Mouse (Mus musculus) common myeloid progenitor, adult 5-6 weeks (primary cell): Measurements from ENCODE around the gene Adgrg6. TPM values are rescaled to one million over a fixed set of nuclear protein-coding genes. Genes with fewer than 3 reads are reported as not detected.

ENCODE experiments used
- ATAC-seq: replicated peaks from 2 replicates; pipeline ENCODE4 v1.8.0; 2016; ENCODE audit warnings: low read depth, mild to moderate bottlenecking, moderate TSS enrichment, inconsistent platforms; ENCODE audit not compliant: poor library complexity, severe bottlenecking
- total RNA-seq: library from RNA; stranded (forward); fragments of 200-1000, 187-1606 nt; gene quantifications from 2 replicates; pipeline ENCODE4 v1.2.3, GENCODE M21; 2017

Adgrg6 gene
- total RNA-seq: 0.37 TPM in 1 of 2 replicates, not detected in the other

DNA sequence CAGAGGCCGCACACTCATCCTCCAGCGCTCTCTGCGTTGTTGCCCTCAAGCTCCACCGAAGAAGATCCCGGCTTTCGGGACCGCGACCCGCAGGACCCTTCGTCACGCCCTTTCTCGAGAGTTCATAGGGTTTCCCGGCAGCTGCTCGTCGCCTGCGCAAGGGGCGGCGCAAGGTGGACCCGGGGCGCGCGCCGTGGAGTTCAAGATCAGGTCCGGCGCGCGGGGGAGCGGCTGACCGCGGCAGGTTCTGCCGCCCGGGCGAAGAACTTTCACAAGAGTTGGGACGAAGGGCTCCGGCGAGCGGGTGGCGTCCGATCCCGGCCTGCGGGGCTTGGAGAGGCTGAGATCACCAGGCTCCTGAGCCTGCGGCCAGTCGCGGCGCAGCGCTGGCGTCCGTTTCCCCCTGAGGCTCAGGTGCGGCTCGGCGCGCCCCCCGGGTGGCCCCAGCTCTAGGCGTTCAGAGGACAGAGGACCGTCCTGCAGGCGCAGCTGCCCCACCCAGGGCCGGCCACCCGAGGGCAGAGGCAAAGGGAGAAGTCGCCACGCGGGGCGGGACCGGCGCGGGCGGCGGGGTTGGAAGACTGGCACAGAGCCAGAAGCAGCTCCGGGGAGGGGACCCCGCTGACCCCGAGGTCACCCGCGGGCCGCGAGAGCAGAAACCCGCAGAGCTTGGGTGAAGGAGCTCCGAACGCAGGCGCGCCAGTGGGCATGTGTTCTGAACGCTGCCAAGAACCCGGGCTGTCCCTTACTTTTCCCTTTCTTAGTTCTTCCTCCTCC lies at the start of gene Adgrg6:
Adgrg6 (minus strand) TSS at position 719 of the 777 bp plus-strand sequence.
- peak; percentile 46 for ATAC-seq

DNA sequence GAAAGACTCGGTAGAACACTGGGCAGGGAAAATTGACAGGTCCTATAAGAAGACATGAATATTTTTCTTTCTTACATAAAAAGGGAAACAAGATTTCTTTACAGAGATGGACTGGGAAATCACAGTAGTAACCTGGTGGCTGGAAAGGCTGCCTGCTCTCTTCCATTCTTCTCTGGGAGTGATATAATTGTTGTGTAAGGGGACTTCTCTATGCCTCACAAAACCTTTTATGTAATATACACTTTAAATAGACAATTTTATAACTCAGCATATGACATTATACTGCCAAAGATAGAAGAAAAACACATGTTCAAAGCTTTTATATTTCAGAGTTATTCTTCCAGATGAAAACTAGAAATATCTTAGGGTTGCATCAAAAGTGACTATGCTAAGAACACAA lies 46.8 kb upstream of the Adgrg6 start:
- ATAC-seq: no peak

GRCm38 (mm10) chr10:14590816-14591215 lies 45.4 kb upstream of the Adgrg6 start:
- ATAC-seq: no peak

DNA sequence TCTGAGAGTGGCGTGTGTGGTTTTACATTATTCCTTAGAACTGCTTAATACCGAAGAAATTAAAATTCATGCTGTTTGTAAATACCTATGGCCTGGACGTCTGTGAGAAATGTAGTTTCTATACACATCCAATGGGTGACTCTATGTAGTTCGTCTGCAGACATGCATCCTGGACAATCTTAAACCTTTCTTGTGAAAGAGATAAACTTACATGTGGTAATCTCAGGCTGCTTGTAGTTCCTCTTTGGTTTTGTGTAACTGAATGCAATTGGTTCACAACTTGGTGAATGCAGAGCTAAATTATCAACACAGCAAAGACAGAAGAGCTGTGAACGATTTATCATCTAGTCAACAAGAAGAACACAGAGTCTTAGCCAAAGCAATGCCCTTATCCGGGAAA lies 44.2 kb upstream of the Adgrg6 start:
- ATAC-seq: peak; percentile 36

- ATAC-seq: no peak
Measured at GRCm38 (mm10) chr10:14583496-14583895, 38.0 kb upstream of the Adgrg6 start.

DNA sequence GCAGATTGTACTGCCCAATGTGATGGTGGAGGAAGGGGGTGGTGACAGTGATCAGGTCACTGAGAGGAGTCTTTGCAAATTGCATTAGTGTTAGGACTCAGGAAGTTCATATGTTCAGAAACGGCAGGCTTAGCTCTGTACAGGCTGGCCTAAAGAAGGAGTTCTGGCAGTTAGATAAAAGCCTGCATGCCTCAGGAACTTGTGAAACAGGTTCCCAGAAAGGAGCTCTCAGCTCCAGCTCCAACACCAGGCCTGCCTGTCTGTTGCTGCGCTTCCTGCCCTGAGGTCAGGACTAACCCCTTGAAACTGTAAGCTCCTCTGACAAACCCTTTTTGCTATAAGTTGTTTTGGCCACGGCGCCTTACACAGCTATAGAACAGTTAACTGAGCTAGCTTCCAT lies 28.8 kb upstream of the Adgrg6 start:
- ATAC-seq: no peak

DNA sequence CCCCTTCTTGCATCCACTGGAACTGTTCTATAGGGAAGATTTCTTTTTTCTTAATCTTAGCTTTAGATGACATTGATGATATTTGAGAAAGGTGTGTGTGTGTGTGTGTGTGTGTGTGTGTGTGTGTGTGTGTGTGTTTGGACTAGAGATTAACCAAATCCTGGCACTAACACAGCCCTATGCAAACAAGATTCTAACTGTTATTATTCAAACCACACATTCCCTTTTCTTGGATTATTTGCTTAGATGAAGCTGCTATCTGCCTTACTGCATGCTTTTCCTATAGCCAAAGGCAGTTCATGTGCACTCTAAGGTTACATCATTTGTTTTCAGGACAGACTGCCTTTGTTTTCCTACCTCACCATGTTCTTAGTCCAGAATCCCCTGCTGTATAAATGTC lies 25.7 kb upstream of the Adgrg6 start:
- ATAC-seq: no peak

GRCm38 (mm10) chr10:14570616-14571015 lies 25.2 kb upstream of the Adgrg6 start:
- no peak for ATAC-seq

GRCm38 (mm10) chr10:14546111-14546551 lies 672 bp upstream of the Adgrg6 start:
- ATAC-seq: peak; percentile 60

DNA sequence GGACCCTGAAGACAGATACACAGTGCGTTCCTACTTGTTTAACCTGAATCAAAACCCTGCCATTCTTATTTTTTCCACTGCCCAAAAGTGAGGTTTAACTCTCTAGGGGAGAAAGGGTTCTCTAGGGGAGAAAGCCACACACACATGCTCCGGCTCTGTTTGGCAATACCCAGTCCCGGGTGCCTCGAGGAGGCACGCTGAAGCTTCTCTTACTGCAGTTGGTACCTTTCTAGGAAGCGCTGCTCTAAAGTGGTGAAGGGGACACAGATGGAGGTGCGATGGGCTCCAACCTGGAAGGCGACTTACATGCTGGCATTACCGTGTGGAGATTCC lies 885 bp downstream of the Adgrg6 start:
- 0 out of 2 replicates have a peak, but pooled peaks have one; percentile 15 for ATAC-seq

- ATAC-seq: no peak
Measured at GRCm38 (mm10) chr10:14543511-14544067, 1.9 kb downstream of the Adgrg6 start.

- peak; percentile 77 for ATAC-seq
Measured at GRCm38 (mm10) chr10:14537102-14537501, 8.4 kb downstream of the Adgrg6 start.

GRCm38 (mm10) chr10:14531090-14531489 lies 14.4 kb downstream of the Adgrg6 start:
- ATAC-seq: peak; percentile 97

DNA sequence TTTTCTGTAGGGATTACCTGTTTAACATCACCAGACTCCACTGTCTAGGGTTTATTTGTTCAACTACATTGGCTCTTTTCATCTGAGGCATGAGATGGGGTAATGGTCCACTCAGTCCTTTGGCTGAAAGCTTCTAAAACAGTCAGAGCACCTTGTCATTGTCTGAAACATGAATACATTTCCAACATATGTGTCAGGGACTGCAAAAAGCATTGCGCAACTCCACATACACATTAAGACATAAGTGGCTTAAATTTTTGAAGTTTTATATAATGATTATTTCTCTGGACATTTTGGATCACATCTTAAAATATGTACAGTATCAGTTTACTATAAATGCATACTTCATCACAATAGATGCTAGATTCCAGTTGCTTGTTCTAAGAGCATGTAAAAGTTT lies 14.8 kb downstream of the Adgrg6 start:
- ATAC-seq: no peak

- ATAC-seq: no peak
Measured at GRCm38 (mm10) chr10:14527765-14528164, 17.7 kb downstream of the Adgrg6 start.

- no peak for ATAC-seq
Measured at GRCm38 (mm10) chr10:14522729-14523128, 22.7 kb downstream of the Adgrg6 start.

DNA sequence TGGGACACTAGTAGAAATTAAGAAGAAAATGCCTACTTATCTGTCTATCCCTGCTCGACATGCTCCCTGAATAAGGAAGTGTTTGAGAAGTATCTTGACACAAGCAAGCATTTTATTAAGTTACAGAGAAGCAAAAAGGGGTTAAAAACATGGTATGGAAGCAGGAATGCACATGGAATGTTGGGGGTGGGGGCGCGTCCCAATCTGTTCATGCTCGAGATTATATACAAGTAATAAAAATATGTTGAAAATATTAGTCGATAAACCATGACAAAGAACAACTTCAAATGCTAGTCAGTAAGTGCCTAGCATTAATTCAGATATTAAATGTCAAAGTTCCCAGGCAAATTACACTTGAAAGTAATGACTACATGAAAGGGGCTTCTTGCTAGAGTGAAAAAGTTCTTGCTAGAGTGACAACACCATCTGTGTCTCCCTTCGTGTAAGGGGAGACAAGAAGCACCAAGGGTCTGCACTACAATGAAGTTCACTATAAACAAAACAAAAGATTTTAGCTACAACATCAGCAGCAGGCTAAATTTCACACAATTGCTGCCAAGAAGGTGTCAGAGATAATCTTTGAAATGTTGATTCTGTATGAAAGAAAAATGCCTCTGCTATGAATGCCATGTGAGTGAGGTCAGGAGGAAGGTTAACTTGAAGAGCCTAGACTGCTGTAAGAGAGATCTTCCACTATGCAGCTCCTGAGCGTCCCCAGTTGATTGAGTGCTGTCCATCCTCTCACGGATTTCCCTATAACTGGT lies 24.4 kb downstream of the Adgrg6 start:
- no peak for ATAC-seq

- no peak for ATAC-seq
Measured at GRCm38 (mm10) chr10:14517909-14518308, 27.6 kb downstream of the Adgrg6 start.

GRCm38 (mm10) chr10:14511904-14512663 lies 33.4 kb downstream of the Adgrg6 start:
- ATAC-seq: no peak

DNA sequence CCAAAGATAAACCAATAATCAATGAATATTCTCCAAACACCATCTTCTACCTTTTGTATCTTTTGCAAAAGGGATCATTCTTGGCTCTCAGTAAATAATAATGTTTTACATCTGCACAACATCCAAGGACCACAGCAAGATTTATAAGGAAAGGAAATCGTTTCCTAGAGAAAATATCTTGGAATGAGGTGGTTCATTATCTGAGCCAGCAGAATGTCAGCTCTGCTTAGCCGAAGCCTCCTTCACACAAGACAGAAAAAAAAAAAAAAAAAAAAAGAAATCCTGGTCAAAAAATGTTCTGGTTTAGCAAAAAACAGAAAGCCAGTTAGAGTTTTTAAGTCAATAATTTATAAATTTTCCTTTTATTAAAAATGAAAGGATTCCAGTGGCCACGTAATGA lies 34.3 kb downstream of the Adgrg6 start:
- ATAC-seq: no peak
